Mouse (Mus musculus) left cerebral cortex, adult 8-10 months (tissue): ENCODE measurements around the gene Slc39a1. TPM values are rescaled to one million over a fixed set of nuclear protein-coding genes. Genes with fewer than 3 reads are reported as not detected.
"Not testable (repeated sequence)": the region's sequence is repeated elsewhere in the genome, so short reads cannot be mapped to it uniquely, and the experiment has no call there.

Experiments
- DNase-seq, 2 experiments: peaks; one replicate each; pipeline ENCODE4 v3.0.0; 2022; ENCODE audit warnings: low spot score in 2 of 2
- total RNA-seq, 4 experiments: library from RNA; stranded (reverse); gene quantifications; 2 replicates each; pipeline ENCODE4 v1.2.4; 2022

Slc39a1 gene
- total RNA-seq, 4 experiments from 2014 or later = 43.0 to 52.8 (median 49.6) TPM

- no peak for DNase-seq
These were observed 6.7 kb upstream of the Slc39a1 start for GRCm38 (mm10) chr3:90241251-90241650.

GRCm38 (mm10) chr3:90241669-90242358 lies 6.2 kb upstream of the Slc39a1 start:
- DNase-seq = no peak

GRCm38 (mm10) chr3:90242984-90243775 lies 4.8 kb upstream of the Slc39a1 start, which contains the start of gene Creb3l4:
Gene Creb3l4 (minus strand): TSS chr3:90243512.
- no peak for DNase-seq

- no peak for DNase-seq
These were observed 2.6 kb upstream of the Slc39a1 start for GRCm38 (mm10) chr3:90245406-90245805.

- DNase-seq = no peak
These were observed 377 bp upstream of the Slc39a1 start for GRCm38 (mm10) chr3:90247630-90247959.

- no peak for DNase-seq
These were observed 751 bp downstream of the Slc39a1 start for GRCm38 (mm10) chr3:90248746-90249100.

GRCm38 (mm10) chr3:90250791-90251190 lies 2.8 kb downstream of the Slc39a1 start:
- no peak for DNase-seq

GRCm38 (mm10) chr3:90251731-90252226 lies 3.8 kb downstream of the Slc39a1 start:
- peak in 1 of 2 experiments; percentile 65 for DNase-seq

- not testable (repeated sequence) for DNase-seq
These were observed 4.7 kb downstream of the Slc39a1 start for GRCm38 (mm10) chr3:90252659-90253058.

- not testable (repeated sequence) for DNase-seq
These were observed 5.2 kb downstream of the Slc39a1 start for GRCm38 (mm10) chr3:90253174-90253573.

GRCm38 (mm10) chr3:90253653-90254418 lies 5.9 kb downstream of the Slc39a1 start, which contains the start of gene Crtc2:
Gene Crtc2 (plus strand): TSS chr3:90254163.
- DNase-seq = peak; percentile 87 to 99

GRCm38 (mm10) chr3:90254419-90255193 lies 6.6 kb downstream of the Slc39a1 start:
- DNase-seq = no peak

- DNase-seq = no peak
These were observed 7.2 kb downstream of the Slc39a1 start for GRCm38 (mm10) chr3:90255194-90255565.

GRCm38 (mm10) chr3:90255784-90256353 lies 7.9 kb downstream of the Slc39a1 start:
- no peak for DNase-seq

GRCm38 (mm10) chr3:90256731-90257530 lies 9.0 kb downstream of the Slc39a1 start:
- DNase-seq = no peak

- no peak for DNase-seq
These were observed 10.5 kb downstream of the Slc39a1 start for GRCm38 (mm10) chr3:90258521-90258920.

- no peak for DNase-seq
These were observed 15.3 kb downstream of the Slc39a1 start for GRCm38 (mm10) chr3:90263121-90263771.

GRCm38 (mm10) chr3:90264687-90265033 lies 16.7 kb downstream of the Slc39a1 start:
- no peak for DNase-seq
